Mouse (Mus musculus): Measurements from ENCODE around the gene Klk1b11.
"Not testable (repeated sequence)": the region's sequence is repeated elsewhere in the genome, so short reads cannot be mapped to it uniquely, and the experiment has no call there.

- not testable (repeated sequence) for TF ChIP-seq CTCF (IDR thresholded peaks at IDR 0.05; ENCODE audit: control insufficient read depth, insufficient read depth, insufficient read length); MAX (IDR thresholded peaks at IDR 0.05); USF1 (IDR thresholded peaks at IDR 0.05; ENCODE audit: low read depth); MYOD1 (IDR thresholded peaks at IDR 0.05; ENCODE audit: control insufficient read depth, insufficient read length, low read depth); FOSL1 (IDR thresholded peaks at IDR 0.05; ENCODE audit: insufficient read depth, low read length, poor library complexity, severe bottlenecking)
These were observed at the start of gene Klk1b11 for GRCm38 (mm10) chr7:43995577-43995976.
